Mouse (Mus musculus): ENCODE measurements around the gene Trio.

DNA sequence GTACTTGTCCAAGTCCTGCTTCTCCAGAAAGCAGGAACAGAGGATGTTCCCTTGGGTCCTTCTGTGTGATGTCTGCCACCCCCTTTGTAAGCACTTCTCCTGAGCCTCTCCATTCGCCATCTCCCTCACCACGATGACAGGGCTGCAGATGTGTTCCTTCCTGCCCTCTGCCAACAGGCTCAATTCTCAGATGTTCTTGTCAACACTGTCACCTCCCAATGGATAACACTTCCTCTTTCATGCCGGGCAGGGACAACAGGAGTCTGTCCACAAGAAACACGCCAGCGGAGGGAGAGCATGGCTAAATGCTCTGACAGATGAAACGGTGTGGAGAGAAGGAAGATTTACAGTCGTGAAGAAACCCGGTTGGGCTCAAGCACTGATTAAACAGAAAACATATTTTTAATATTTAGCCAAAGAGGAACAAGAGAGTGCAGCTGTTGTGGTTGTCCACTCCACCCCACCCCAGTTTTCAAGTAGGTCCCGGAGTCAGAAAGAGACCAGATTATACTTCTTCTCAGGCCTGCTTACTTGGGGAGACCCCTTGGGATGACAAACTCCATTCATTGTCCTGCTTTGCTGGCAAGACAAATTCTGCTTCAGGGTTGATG is 337.5 kb downstream of the Trio start:
- no peak for TF ChIP-seq CTCF (IDR thresholded peaks at IDR 0.05; ENCODE audit: insufficient read depth, low read length)
- no peak for TF ChIP-seq POLR2A (IDR thresholded peaks at IDR 0.05; ENCODE audit: borderline replicate concordance, extremely low read depth, low read depth, low read length)
